Mouse (Mus musculus): Measurements from ENCODE around the gene Rtn1. TPM values are rescaled to one million over a fixed set of nuclear protein-coding genes. Genes with fewer than 3 reads are reported as not detected.

The Rtn1 gene
- 3.4 TPM for polyA plus RNA-seq (2014; fragmentation: Illumina TruSeq; extraction: RNeasy Lipid Tissue Mini Kit (QIAGEN cat#74804); ENCODE audit: low read depth, low replicate concordance)

GRCm38 (mm10) chr12:72408954-72409353, at the start of gene Rtn1:
Gene Rtn1 (minus strand): TSS chr12:72409054.

GRCm38 (mm10) chr12:72441839-72442576, 33.2 kb upstream of the Rtn1 start, which contains the start of gene Lrrc9:
Gene Lrrc9 (plus strand): TSS chr12:72441866.

GRCm38 (mm10) chr12:72184929-72185328, 223.9 kb downstream of the Rtn1 start, which contains the start of gene Ccdc175:
Gene Ccdc175 (minus strand): TSS chr12:72185029.

Other genes with a start within 250 kb of the Rtn1 start
- gene Ccdc175, start 224.0 kb downstream of the Rtn1 start, polyA plus RNA-seq (2014; fragmentation: Illumina TruSeq; extraction: RNeasy Lipid Tissue Mini Kit (QIAGEN cat#74804); ENCODE audit: low read depth, low replicate concordance), result not detected
- not detected for gene Lrrc9, start 32.8 kb upstream of the Rtn1 start, polyA plus RNA-seq (2014; fragmentation: Illumina TruSeq; extraction: RNeasy Lipid Tissue Mini Kit (QIAGEN cat#74804); ENCODE audit: low read depth, low replicate concordance)
- 3.6 TPM for gene Pcnx4, start 127.3 kb upstream of the Rtn1 start, polyA plus RNA-seq (2014; fragmentation: Illumina TruSeq; extraction: RNeasy Lipid Tissue Mini Kit (QIAGEN cat#74804); ENCODE audit: low read depth, low replicate concordance)
- gene Gm4756, start 240.6 kb upstream of the Rtn1 start, polyA plus RNA-seq (2014; fragmentation: Illumina TruSeq; extraction: RNeasy Lipid Tissue Mini Kit (QIAGEN cat#74804); ENCODE audit: low read depth, low replicate concordance), result not detected

All from heart, adult 10 weeks (tissue).